Mouse (Mus musculus): Measurements from ENCODE around the gene Snx30.
"Not testable (repeated sequence)": the region's sequence is repeated elsewhere in the genome, so short reads cannot be mapped to it uniquely, and the experiment has no call there.

The Snx30 gene

DNA sequence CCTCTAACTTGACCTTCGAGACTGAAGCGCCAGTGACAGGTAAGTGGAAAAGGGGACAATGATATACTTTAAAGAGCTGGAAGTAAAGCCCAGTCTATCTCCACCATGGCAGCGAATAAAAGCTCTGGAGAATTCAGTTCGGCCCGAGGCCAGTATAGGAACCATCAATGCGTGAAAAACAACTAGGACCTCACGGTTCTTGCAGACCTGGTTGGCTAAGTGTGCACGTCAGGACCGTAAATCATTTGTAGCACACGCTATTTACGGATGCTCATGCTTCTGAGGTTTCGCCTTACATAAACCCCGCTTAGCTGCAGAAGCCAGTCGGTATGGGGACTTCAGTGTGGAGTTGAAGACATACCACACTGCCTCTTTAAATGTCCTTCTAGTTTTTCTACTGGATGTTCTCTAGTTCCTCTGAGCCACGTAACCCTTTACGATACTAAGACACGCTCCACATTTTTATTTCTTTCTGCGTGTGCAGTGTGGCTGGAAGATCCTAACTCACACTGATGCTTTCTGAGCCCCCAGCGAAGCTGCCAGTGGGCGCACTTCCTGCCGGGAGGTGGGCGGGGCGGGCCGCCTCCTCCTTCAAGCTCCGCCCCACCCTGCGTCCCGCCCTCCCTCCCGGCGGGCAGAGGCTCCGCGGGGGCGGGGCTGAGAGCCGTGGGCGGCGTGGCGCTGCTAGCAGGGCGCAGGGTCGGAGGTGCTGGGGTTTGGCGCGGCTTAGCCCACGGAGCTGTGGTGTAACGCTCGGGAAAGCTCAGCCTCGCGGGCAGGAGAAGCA lies at the start of gene Snx30:
TSS of gene Snx30 (plus strand) at position 660 of the 787 bp plus-strand sequence.
- peak; percentile 94 for DNase-seq

GRCm38 (mm10) chr4:59756332-59757082 lies 49.1 kb upstream of the Snx30 start:
- DNase-seq, result peak; percentile 15

GRCm38 (mm10) chr4:59757452-59758435 lies 47.9 kb upstream of the Snx30 start:
- DNase-seq, result no peak

- DNase-seq, result no peak
Observed at GRCm38 (mm10) chr4:59760016-59760415, 45.6 kb upstream of the Snx30 start.

GRCm38 (mm10) chr4:59760636-59761364 lies 44.8 kb upstream of the Snx30 start:
- DNase-seq, result peak; percentile 66

GRCm38 (mm10) chr4:59761365-59761729 lies 44.3 kb upstream of the Snx30 start:
- no peak for DNase-seq

GRCm38 (mm10) chr4:59764950-59765349 lies 40.7 kb upstream of the Snx30 start:
- no peak for DNase-seq

DNA sequence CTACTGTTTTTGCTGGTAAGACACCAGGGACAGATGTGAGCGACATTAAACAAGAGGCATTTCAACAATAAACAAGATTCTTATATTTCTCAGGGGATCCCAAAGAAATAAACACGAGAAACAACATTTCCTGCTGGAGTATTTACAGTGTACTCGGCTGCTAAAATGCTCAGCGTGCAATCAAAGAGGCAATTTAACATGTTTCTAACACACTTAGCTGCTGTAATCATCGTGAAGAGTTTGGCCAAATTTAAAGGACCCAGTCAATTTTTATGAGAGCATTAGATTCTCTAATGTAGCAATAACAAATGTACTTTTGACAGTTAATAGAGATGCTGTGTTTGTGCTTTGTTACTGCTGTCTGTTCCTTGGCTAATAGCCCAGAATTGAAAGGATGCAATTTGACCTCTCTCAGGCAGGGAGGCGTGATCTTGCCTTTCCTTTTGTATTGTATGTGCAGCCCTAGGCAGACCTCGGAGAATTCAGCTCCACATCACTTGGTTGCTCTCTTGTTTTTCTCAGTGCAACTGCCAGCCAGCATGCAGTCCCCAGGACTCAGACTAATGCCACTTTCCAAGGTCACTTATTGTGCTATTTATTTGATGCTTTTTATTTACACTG lies 40.1 kb upstream of the Snx30 start:
- DNase-seq, result peak; percentile 75

GRCm38 (mm10) chr4:59767717-59768116 lies 37.9 kb upstream of the Snx30 start:
- DNase-seq, result no peak

GRCm38 (mm10) chr4:59772171-59772879 lies 33.3 kb upstream of the Snx30 start:
- DNase-seq, result no peak

DNA sequence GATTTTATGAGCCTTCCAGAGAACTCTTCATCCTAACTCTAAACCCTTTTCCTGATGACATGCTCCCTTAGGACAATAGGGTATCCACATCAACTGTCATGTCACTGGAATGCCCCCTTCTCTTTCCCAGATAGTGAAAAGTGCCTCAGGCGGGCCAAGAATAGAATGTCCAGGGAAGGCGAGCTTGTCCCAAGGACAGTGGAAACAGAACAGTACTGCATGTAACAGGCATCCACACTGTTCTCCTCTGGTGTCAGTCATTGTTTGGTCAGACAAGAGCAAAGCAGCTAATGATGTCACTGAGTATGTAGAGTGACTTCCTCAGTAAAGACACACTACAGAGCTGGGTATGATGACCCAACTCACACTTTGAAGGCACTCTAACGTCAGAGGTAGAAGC lies 27.8 kb upstream of the Snx30 start:
- no peak for DNase-seq

DNA sequence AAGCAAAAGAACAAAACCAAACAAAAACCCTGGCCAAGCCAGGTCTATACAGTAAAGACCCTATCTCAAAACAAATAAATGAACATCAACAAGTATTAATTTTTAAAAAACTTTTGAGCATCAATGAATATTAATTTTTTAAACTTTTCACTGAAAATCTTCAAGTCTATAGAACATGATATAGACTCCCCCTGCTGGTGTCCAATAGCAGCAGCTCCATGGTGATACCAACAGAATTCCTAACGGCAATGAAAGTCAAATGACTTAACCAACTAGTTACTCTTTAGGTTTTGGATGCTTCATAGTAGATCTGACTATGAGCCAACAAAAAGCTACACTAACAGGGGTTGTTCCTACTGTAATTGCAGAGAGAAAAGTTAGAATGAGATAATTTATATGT lies 25.1 kb upstream of the Snx30 start:
- peak; percentile 30 for DNase-seq

DNA sequence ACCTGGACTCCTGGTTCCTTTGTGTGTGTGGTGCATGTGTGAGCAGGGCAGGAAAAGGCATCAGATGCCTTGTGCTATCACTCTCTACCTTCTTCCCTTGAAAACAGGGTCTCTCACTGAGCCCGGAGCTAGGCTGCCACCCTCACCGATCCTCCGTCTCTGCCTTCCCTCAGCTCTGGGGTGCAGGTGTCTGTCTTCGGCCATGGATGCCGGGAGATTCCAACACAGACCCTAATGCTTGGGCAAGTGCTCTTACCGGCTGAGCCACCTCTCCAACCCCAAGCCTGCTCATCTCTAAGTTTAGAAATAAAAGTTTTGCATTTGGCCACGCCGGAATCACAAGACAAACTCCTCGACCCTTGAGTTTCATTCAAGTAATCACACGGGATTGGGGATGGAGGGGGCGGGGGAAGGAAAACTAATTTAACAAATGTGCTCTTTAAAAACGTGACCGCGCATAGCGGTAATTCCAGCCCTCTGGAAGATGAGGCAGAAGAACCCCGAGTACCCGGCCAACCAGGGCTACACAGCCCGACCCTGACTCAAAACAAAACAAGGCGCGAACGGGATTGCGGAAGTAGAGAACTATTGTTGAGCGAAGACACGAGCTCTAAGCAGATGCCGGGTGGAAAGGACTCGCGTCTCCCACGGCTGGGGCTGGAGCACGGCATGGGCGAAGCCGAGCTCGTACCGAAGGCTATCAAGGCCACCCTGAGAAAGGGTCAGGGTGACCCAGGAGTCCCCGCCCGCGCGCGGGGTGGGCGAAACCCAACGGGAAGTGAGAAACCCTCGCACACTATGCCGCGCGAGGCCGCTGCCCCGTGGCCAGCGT lies 22.6 kb upstream of the Snx30 start:
- no peak for DNase-seq

- peak; percentile 99 for DNase-seq
Observed at GRCm38 (mm10) chr4:59783685-59784279, 21.9 kb upstream of the Snx30 start.

- no peak for DNase-seq
Observed at GRCm38 (mm10) chr4:59785412-59785811, 20.2 kb upstream of the Snx30 start.

- peak; percentile 71 for DNase-seq
Observed at GRCm38 (mm10) chr4:59786661-59787060, 19.0 kb upstream of the Snx30 start.

- DNase-seq, result no peak
Observed at GRCm38 (mm10) chr4:59787126-59787525, 18.5 kb upstream of the Snx30 start.

- DNase-seq, result no peak
Observed at GRCm38 (mm10) chr4:59789015-59789414, 16.6 kb upstream of the Snx30 start.

GRCm38 (mm10) chr4:59793626-59794025 lies 12.0 kb upstream of the Snx30 start:
- not testable (repeated sequence) for DNase-seq

DNA sequence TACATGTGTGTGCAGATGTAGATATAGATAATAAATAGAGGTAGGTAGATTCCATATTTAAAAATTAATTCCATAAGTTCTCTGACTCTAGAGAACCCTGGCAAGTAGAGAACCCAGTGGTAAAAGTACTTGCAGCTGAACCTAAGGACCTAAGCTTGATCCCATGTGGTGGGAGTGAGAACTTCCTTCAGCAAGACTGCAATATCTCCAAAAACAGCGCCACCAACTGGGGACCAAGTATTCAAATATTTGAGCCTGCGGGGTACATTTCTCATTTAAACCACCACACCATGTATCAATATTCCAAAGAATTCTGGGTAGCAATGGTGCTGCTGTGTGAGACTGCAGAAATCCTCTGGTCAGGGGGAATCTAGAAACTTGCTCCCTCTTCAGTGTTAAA lies 11.5 kb upstream of the Snx30 start:
- DNase-seq, result no peak
